Mouse (Mus musculus) spleen, adult 2 months (tissue): Measurements from ENCODE around the gene Tbxas1.

Experiments
- CTCF ChIP-seq: fragments of 200-500 bp; IDR thresholded peaks from 2 replicates; pipeline ENCODE4 v1.5.1; 2011; ENCODE audit warnings: mild to moderate bottlenecking, inconsistent platforms; ENCODE audit not compliant: insufficient read depth, insufficient read length, insufficient replicate concordance; ENCODE audit errors: extremely low read depth
- POLR2A ChIP-seq: fragments of 200-500 bp; IDR thresholded peaks from 2 replicates; pipeline ENCODE4 v1.6.1; 2011; ENCODE audit warnings: low read depth, low read length, inconsistent platforms

- no peak for TF ChIP-seq POLR2A
- TF ChIP-seq CTCF: no peak
These were observed 51.8 kb downstream of the Tbxas1 start for GRCm38 (mm10) chr6:38926963-38927361.
